Mouse (Mus musculus): ENCODE measurements around the gene Smg6.

The Smg6 gene

DNA sequence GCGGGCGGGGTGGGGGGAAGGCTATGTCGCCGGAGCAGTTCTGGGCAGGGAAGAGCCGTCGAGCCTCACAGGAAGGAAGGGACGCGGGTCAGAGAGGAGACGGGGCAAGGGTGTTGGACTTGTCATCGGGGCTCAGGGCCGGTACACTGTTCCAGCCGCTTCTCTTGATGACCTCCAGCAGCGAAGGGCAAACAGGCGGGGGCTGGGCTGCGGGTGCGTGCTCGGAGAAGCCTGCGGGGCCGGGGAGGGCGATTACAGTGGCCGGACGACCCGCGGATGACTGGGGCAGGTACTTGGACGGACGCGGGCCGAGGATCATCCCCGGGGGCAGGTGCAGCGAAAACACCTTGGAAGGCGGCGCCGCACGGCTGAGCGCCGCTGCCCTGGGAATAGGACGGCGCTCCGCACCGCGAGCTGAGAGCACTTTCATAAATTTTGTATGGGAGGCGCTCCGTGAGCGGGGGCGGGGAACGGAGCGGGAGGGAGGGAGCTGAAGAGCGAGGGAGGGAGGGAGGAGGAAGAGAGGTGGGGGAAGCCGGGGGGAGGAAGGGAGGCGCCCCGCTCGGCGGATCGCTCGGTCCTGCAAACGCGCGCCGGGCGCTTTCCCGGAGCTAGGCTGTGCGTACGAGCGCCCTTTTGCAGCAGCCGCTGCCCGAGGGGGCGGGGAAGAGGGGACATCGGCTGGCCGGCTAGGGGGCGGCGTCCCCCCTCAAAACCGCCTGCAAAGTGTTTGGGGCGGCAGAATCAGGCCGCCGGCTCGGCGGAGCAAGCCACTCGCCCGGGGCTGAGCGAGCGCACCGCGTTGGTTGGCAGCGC, 267.8 kb downstream of the Smg6 start, which contains the start of gene Rtn4rl1:
TSS of gene Rtn4rl1 (plus strand) at position 528 of the 816 bp plus-strand sequence.
- TF ChIP-seq CTCF (conservative IDR thresholded peaks at IDR 0.05; ENCODE audit: low read length) (no peak), NANOG (IDR thresholded peaks at IDR 0.05; ENCODE audit: borderline replicate concordance, low read length) (no peak), POU5F1 (IDR thresholded peaks at IDR 0.05; ENCODE audit: borderline replicate concordance, low read length) (no peak)
- H3K4me3 ChIP-seq (replicated peaks; ENCODE audit: low read length) = peak within 1 kb of the TSS; percentile 84
- no peaks in the 10 kb centered on the region for H3K9me3 ChIP-seq (ENCODE audit: low read length)
- peaks cover 80% of the 10 kb centered on the region for H3K4me1 ChIP-seq (replicated peaks; ENCODE audit: low read depth, low read length)
- no peaks in the 10 kb centered on the region for H3K36me3 ChIP-seq (ENCODE audit: insufficient read depth, low read length)
- peaks cover 57% of the 10 kb centered on the region for H3K27me3 ChIP-seq (ENCODE audit: insufficient read depth, low read length)

DNA sequence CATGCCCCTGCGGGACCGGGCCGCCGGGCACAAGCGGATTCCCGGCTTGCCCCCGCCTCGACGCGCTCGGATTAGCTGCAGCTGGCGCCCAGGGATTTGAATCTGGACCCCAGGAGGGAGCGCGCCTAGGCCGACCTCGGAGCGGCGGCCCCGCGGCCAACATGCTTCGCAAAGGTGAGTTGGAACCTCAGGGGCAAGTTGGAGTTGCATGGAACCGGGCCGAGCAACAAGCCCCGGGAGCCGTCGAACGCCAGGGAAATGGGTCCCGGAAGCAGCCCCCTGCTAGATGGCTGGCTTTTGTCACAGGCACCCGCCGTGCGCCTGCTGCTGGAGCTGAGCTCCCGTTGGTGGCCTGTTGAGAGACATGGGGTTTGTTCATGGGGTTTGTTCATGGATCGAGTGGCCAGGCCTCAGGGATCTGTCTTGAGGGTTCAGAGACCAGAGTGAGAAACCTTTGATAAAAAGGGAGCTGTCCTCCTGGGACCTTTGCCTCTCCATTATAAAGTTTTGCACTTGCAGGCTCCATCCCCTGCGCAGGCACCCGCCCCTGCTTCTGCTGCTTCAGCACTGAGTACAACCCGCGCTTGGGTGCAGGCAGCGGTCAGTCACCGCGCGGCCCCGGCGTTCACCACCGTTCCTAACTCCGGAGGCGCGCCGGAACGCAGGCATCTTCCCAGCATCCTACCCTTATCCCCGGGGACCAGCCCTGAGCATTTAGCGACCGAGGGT, 268.7 kb downstream of the Smg6 start:
- Histone ChIP-seq H3K9me3 (ENCODE audit: low read length) (no peaks in the 10 kb centered on the region), H3K4me3 (replicated peaks; ENCODE audit: low read length) (peak overlapping the region; percentile 84), H3K4me1 (replicated peaks; ENCODE audit: low read depth, low read length) (peaks cover 76% of the 10 kb centered on the region), H3K27me3 (ENCODE audit: insufficient read depth, low read length) (peaks cover 58% of the 10 kb centered on the region), H3K36me3 (ENCODE audit: insufficient read depth, low read length) (no peaks in the 10 kb centered on the region)
- TF ChIP-seq POU5F1 (IDR thresholded peaks at IDR 0.05; ENCODE audit: borderline replicate concordance, low read length) = no peak
- no peak for TF ChIP-seq CTCF (conservative IDR thresholded peaks at IDR 0.05; ENCODE audit: low read length)
- no peak for TF ChIP-seq NANOG (IDR thresholded peaks at IDR 0.05; ENCODE audit: borderline replicate concordance, low read length)

DNA sequence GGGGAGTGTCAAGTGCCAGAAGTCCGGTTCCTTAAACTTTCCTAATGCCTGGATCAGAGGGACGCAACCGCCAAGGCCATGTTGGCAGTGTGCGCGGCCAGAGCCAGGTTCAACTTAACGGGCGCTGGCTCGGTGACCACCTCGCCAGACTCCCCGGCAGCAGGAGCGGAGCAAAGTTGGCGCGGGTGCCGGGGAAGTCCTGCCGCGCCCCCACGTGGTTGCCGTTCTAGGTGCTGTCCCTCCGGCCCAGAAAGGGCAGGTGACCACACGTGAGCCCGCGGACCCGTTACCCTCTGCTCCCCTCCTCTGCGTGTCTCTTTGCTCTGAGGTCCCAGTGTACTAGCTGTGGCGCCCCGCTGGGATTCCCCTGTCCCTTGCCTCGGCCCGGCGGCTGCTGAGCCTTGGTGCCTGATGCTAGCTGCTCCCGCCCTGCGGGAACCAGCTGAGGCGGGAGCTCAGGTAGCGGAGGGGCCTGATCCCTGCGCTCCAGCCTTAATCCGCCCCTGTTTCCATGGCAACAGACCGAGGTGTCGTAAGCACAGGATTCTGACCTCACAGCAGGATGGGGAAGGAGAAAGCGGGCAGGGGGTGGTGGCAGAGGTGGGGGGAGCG, 269.3 kb downstream of the Smg6 start:
- peaks cover 64% of the 10 kb centered on the region for H3K27me3 ChIP-seq (ENCODE audit: insufficient read depth, low read length)
- no peak for TF ChIP-seq NANOG (IDR thresholded peaks at IDR 0.05; ENCODE audit: borderline replicate concordance, low read length)
- no peak for TF ChIP-seq POU5F1 (IDR thresholded peaks at IDR 0.05; ENCODE audit: borderline replicate concordance, low read length)
- TF ChIP-seq CTCF (conservative IDR thresholded peaks at IDR 0.05; ENCODE audit: low read length) = no peak
- peak overlapping the region; percentile 84 for H3K4me3 ChIP-seq (replicated peaks; ENCODE audit: low read length)
- no peaks in the 10 kb centered on the region for H3K36me3 ChIP-seq (ENCODE audit: insufficient read depth, low read length)
- no peaks in the 10 kb centered on the region for H3K9me3 ChIP-seq (ENCODE audit: low read length)
- H3K4me1 ChIP-seq (replicated peaks; ENCODE audit: low read depth, low read length) = peaks cover 74% of the 10 kb centered on the region

DNA sequence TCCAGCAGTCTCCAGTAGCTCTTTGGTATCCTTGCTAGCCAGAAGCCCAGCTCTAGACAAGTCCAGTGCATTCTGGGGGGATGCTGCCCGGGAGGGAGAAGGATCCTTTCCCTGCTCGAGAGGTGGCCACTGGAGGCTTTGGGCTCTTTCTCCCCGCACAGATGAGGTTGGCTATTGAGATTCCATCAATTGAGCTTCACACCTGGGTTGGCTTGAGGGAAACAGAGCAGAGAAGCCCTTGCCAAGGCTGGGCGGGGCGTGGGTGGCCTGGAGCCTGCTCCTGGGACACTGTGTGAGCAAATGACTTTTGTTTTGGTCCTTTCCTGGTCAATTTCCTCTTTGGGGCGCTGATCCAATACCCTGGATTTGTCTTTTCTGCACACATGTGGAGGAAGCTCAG, 270.5 kb downstream of the Smg6 start:
- H3K36me3 ChIP-seq (ENCODE audit: insufficient read depth, low read length) = no peaks in the 10 kb centered on the region
- TF ChIP-seq NANOG (IDR thresholded peaks at IDR 0.05; ENCODE audit: borderline replicate concordance, low read length) (no peak), POU5F1 (IDR thresholded peaks at IDR 0.05; ENCODE audit: borderline replicate concordance, low read length) (no peak), CTCF (conservative IDR thresholded peaks at IDR 0.05; ENCODE audit: low read length) (no peak)
- peak overlapping the region; percentile 32 for H3K4me3 ChIP-seq (replicated peaks; ENCODE audit: low read length)
- peaks cover 65% of the 10 kb centered on the region for H3K27me3 ChIP-seq (ENCODE audit: insufficient read depth, low read length)
- H3K9me3 ChIP-seq (ENCODE audit: low read length) = no peaks in the 10 kb centered on the region
- H3K4me1 ChIP-seq (replicated peaks; ENCODE audit: low read depth, low read length) = peaks cover 78% of the 10 kb centered on the region

DNA sequence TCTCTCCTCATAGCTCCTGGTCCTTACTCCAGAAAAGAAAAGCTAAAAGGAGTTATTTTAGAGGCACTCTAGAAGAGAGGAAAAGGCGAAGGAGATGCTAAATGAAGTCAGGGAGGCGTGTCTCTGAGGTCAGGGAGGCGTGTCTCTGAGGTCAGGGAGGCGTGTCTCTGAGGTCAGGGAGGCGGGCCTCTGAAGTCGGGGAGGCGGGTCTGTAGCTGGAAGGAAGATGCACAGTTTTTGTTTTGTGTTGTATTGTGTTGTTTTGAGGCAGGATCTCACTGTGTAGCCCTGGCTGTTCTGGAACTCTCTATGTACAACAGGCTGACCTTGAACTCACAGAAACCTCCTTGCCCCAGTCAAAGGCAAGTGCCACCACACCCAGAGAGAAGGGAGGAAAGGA, 272.3 kb downstream of the Smg6 start:
- Histone ChIP-seq H3K36me3 (ENCODE audit: insufficient read depth, low read length) (no peaks in the 10 kb centered on the region), H3K27me3 (ENCODE audit: insufficient read depth, low read length) (peaks cover 59% of the 10 kb centered on the region), H3K9me3 (ENCODE audit: low read length) (no peaks in the 10 kb centered on the region), H3K4me1 (replicated peaks; ENCODE audit: low read depth, low read length) (peaks cover 67% of the 10 kb centered on the region), H3K4me3 (replicated peaks; ENCODE audit: low read length) (no peak overlapping the region; the same call in 1 of the 2 replicates)
- TF ChIP-seq NANOG (IDR thresholded peaks at IDR 0.05; ENCODE audit: borderline replicate concordance, low read length) = no peak
- no peak for TF ChIP-seq POU5F1 (IDR thresholded peaks at IDR 0.05; ENCODE audit: borderline replicate concordance, low read length)
- no peak for TF ChIP-seq CTCF (conservative IDR thresholded peaks at IDR 0.05; ENCODE audit: low read length)

DNA sequence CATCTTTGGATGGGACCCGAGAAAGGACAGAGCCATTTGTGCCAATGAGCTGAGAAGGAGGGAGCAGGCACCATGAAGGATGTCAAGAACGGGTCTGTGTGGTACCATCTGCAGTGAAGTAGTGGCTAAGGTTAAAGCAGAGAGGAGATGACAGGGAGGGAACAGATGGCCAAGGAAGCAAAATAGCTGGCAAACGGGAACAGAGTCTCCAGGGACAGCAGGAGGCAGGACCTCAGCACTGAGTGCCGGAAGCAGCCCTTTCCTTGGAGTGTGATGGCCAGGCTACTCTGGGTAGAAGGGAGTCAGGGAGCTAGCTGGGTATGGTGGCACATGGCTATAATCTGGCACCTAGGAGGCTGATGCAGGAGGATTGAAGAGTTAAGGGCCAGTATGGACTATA, 273.2 kb downstream of the Smg6 start:
- Histone ChIP-seq H3K9me3 (ENCODE audit: low read length) (no peaks in the 10 kb centered on the region), H3K27me3 (ENCODE audit: insufficient read depth, low read length) (peaks cover 50% of the 10 kb centered on the region), H3K4me3 (replicated peaks; ENCODE audit: low read length) (no peak overlapping the region), H3K36me3 (ENCODE audit: insufficient read depth, low read length) (no peaks in the 10 kb centered on the region), H3K4me1 (replicated peaks; ENCODE audit: low read depth, low read length) (peaks cover 66% of the 10 kb centered on the region)
- TF ChIP-seq CTCF (conservative IDR thresholded peaks at IDR 0.05; ENCODE audit: low read length) = no peak
- no peak for TF ChIP-seq NANOG (IDR thresholded peaks at IDR 0.05; ENCODE audit: borderline replicate concordance, low read length)
- TF ChIP-seq POU5F1 (IDR thresholded peaks at IDR 0.05; ENCODE audit: borderline replicate concordance, low read length) = no peak

DNA sequence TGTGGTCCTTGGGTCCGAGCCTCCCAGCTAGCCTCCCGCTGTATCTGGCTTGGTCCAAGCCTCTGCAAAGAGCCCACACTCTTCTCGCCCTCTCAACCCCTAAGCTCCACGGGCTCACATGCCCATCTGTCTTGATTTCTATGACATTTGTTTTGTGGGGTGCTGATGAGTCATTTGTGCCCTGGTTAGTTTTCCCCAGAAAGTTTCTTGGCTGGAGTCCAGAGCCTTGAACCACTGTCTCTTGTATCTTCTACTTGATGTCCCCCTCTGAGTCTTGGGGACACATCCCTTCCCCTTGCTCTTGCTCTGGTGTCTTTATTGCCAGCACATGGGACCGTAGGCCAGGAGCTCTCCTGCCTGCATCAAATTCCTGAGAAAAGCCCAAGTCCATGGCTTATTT, 274.3 kb downstream of the Smg6 start:
- TF ChIP-seq CTCF (conservative IDR thresholded peaks at IDR 0.05; ENCODE audit: low read length) (no peak), NANOG (IDR thresholded peaks at IDR 0.05; ENCODE audit: borderline replicate concordance, low read length) (no peak), POU5F1 (IDR thresholded peaks at IDR 0.05; ENCODE audit: borderline replicate concordance, low read length) (no peak)
- H3K4me1 ChIP-seq (replicated peaks; ENCODE audit: low read depth, low read length) = peaks cover 66% of the 10 kb centered on the region
- peaks cover 39% of the 10 kb centered on the region for H3K27me3 ChIP-seq (ENCODE audit: insufficient read depth, low read length)
- no peaks in the 10 kb centered on the region for H3K36me3 ChIP-seq (ENCODE audit: insufficient read depth, low read length)
- H3K9me3 ChIP-seq (ENCODE audit: low read length) = no peaks in the 10 kb centered on the region
- no peak overlapping the region for H3K4me3 ChIP-seq (replicated peaks; ENCODE audit: low read length)

DNA sequence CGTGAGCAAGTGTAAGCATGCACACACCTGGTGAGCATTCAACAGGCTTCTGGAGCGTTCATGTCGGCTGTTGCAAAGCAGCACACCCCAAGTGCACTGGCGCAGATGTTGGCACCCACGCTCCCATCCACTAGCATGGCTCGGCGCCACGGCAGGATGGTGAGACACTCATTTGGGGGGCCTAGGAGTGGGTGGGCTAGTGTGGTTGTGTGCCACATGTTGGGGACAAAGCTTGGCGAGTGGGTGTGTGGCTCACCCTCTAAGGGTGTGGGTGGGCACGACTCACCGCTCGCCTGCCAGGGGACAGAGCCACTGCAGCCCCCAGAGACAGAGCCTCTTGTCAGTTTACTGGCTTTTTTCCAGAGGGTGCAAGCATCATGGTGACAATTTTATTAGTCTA, 275.3 kb downstream of the Smg6 start:
- peaks cover 33% of the 10 kb centered on the region for H3K27me3 ChIP-seq (ENCODE audit: insufficient read depth, low read length)
- peaks cover 66% of the 10 kb centered on the region for H3K4me1 ChIP-seq (replicated peaks; ENCODE audit: low read depth, low read length)
- H3K36me3 ChIP-seq (ENCODE audit: insufficient read depth, low read length) = no peaks in the 10 kb centered on the region
- H3K4me3 ChIP-seq (replicated peaks; ENCODE audit: low read length) = no peak overlapping the region
- no peak for TF ChIP-seq NANOG (IDR thresholded peaks at IDR 0.05; ENCODE audit: borderline replicate concordance, low read length)
- TF ChIP-seq CTCF (conservative IDR thresholded peaks at IDR 0.05; ENCODE audit: low read length) = no peak
- no peak for TF ChIP-seq POU5F1 (IDR thresholded peaks at IDR 0.05; ENCODE audit: borderline replicate concordance, low read length)
- no peaks in the 10 kb centered on the region for H3K9me3 ChIP-seq (ENCODE audit: low read length)

Measured in E14TG2a.4 (cell line).